Mouse (Mus musculus) kidney, adult 2 months (tissue): ENCODE results near the gene Draxin. TPM values are rescaled to one million over a fixed set of nuclear protein-coding genes. Genes with fewer than 3 reads are reported as not detected.

Experiments
- DNase-seq: peaks from one replicate; pipeline ENCODE4 v3.0.0; 2021
- H3K27ac ChIP-seq: fragments of 200-500 bp; 2 replicates; pipeline ENCODE4 v1.5.1; 2012; ENCODE audit warnings: low read depth, low read length, control low read depth, inconsistent platforms; ENCODE audit not compliant: insufficient read depth
- H3K27me3 ChIP-seq: fragments of 200-500 bp; replicated peaks from 2 replicates; pipeline ENCODE4 v1.6.1; 2012; ENCODE audit warnings: mild to moderate bottlenecking, moderate library complexity, low read length, inconsistent platforms; ENCODE audit not compliant: control insufficient read depth, insufficient read depth
- H3K36me3 ChIP-seq: fragments of 200-500 bp; 2 replicates; pipeline ENCODE4 v1.6.1; 2012; ENCODE audit warnings: mild to moderate bottlenecking, moderate library complexity, low read length, inconsistent platforms; ENCODE audit not compliant: control insufficient read depth, insufficient read depth
- H3K4me1 ChIP-seq: fragments of 200-500 bp; 2 replicates; pipeline ENCODE4 v1.6.1; 2011; ENCODE audit warnings: low read length; ENCODE audit not compliant: control insufficient read depth, insufficient read depth
- H3K4me3 ChIP-seq: fragments of 200-500 bp; 2 replicates; pipeline ENCODE4 v1.5.1; 2011; ENCODE audit warnings: mild to moderate bottlenecking, low read depth, low read length, control low read depth; ENCODE audit not compliant: insufficient read depth
- CTCF ChIP-seq: fragments of 200-500 bp; conservative IDR thresholded peaks from 2 replicates; pipeline ENCODE4 v1.5.1; 2011; ENCODE audit warnings: low read depth, mild to moderate bottlenecking, control low read depth, low read length, moderate library complexity, mixed read lengths; ENCODE audit not compliant: insufficient read depth, insufficient read length
- POLR2A ChIP-seq: fragments of 200-500 bp; IDR thresholded peaks from one replicate; pipeline ENCODE4 v1.6.1; 2011; ENCODE audit warnings: low read depth, low read length, control low read depth
- WGBS: fragments of 180-500 bp; shearing (Covaris S2); methylation state at CpG from one replicate; pipeline ENCODE4 v1.1.7; 2018; 5-methylcytosine and 5-hydroxymethylcytosine counted together
- polyA plus RNA-seq: library from polyadenylated mRNA; depleted of rRNA; stranded (reverse); fragments of >200 nt; gene quantifications from 2 replicates; pipeline ENCODE4 v1.2.3, GENCODE M21; 2012

The Draxin gene
- polyA plus RNA-seq, 1 experiment = 0.11 TPM

DNA sequence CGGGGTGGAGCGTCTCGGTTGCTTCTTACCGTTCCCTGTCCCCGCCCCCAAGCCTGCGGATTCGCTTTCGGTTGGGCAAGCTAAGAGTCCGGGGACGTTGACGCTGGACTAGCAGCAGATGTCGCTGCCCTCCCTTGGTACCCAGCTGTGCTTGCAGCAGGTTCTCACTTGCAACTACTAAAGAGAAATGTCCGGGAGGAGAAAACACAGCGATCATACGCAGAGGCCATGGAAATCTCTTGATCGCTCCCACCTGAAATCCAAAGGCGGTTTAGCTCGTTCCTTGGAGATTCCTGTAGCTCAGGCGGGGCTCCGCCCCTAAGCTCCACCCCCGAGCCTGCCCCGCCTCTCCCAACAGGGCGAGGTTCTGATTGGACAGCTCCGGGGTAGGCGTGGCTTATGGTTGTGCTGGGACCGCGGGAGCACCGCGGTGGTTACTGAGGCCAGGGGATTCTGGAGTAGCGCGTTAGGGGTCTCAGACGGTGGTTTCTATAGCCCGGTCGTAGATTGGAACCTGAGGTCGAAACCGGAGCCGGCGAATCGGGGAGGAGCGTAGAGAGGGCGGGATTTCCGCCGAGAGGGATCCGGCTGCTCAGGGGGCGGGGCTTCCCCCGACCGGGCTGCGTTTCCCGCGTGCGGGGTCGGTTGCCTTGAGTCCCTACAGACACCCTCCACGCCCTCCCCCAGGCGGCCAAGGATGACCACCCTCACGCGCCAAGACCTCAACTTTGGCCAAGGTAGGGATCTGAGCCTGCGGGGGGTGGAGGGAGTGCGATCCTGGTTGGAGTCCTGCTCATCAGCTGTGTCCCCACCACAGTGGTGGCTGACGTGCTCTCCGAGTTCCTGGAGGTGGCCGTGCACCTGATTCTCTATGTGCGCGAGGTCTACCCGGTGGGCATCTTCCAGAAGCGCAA, 9.9 kb upstream of the Draxin start:
- Histone ChIP-seq H3K4me1 (no peaks in the 10 kb centered on the region; the same call in 1 of the 2 replicates), H3K36me3 (no peaks in the 10 kb centered on the region), H3K27ac (peak overlapping the region; percentile 94), H3K27me3 (no peaks in the 10 kb centered on the region), H3K4me3 (peak overlapping the region; percentile 80)
- TF ChIP-seq POLR2A = peak; percentile 24
- TF ChIP-seq CTCF = peak; percentile 82
- DNase-seq = peak; percentile 97
- under 1% methylated on average over 65 of the region's 65 CpGs for WGBS

DNA sequence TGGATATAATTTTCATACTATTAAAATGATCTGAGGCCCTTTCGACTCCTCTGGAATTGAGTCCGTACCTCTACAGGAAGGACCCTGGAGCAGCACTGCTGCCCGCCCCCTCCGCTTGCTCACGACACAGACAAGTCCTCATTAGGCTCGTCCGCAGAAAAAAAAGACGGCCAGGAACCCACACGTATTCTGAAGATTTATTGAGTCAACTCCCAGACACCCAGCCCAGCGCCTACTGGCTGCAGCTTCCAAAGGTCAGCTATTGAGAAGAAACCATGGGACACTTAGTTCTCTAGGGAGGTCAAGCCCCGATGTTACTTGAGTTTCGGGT, 9.2 kb upstream of the Draxin start:
- no peak for DNase-seq
- Histone ChIP-seq H3K4me1 (no peaks in the 10 kb centered on the region; the same call in 1 of the 2 replicates), H3K36me3 (no peaks in the 10 kb centered on the region), H3K4me3 (peak overlapping the region; percentile 80), H3K27ac (peak overlapping the region; percentile 34; the same call in 1 of the 2 replicates), H3K27me3 (no peaks in the 10 kb centered on the region)
- TF ChIP-seq CTCF (no peak), POLR2A (no peak)
- WGBS = under 1% methylated on average over 12 of the region's 12 CpGs

DNA sequence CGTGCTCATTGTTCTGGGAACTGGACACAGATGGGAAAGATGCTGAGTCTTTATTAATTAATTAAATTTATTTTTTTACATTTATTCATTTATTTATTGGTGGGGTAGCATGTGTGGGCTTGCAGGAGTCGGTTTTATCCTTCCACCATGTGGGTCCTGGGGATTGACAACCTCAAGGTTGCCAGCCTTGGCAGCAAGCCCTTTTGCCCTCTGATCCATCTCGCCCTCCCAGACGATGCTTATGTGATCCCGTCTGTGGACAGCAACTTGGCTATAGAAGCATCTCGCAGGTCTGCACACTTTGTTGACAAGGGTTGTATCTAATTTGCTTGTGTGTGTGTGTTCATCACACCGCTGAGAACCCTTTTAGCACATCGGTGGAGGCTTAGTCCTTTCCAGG, 7.0 kb upstream of the Draxin start:
- no peak for DNase-seq
- 73% methylated on average over 8 of the region's 8 CpGs for WGBS

DNA sequence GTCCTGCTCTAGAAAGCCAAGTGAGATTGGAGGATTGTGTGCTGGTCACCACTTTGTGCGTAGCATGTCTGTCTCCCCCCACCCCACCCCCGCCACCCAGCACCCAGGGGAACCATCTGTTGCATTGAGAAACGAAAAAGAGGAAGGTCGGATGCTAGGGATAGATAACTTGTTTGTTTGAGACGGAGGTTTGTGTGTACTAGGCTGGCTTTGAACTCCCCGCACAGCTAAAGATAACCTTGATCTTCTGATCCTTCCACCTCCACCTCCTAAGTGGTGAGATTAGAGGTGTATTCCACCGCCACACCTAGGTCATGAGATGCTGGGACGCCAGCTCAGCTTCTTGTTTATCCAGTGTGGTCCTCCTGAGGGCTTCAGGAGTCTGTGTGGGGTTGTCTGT, 4.5 kb upstream of the Draxin start:
- H3K4me1 ChIP-seq = no peaks in the 10 kb centered on the region
- no peak for TF ChIP-seq CTCF
- no peak for TF ChIP-seq POLR2A
- DNase-seq = no peak
- no peak overlapping the region for H3K4me3 ChIP-seq
- WGBS = 90% methylated on average over 8 of the region's 8 CpGs
- H3K27me3 ChIP-seq = no peaks in the 10 kb centered on the region
- H3K27ac ChIP-seq = no peak overlapping the region
- H3K36me3 ChIP-seq = no peaks in the 10 kb centered on the region

More for the DNA sequence above, 7.0 kb upstream of the Draxin start:
- TF ChIP-seq CTCF (no peak), POLR2A (no peak)
- Histone ChIP-seq H3K36me3 (no peaks in the 10 kb centered on the region), H3K27ac (no peak overlapping the region), H3K4me3 (no peak overlapping the region), H3K27me3 (no peaks in the 10 kb centered on the region), H3K4me1 (no peaks in the 10 kb centered on the region; the same call in 1 of the 2 replicates)

DNA sequence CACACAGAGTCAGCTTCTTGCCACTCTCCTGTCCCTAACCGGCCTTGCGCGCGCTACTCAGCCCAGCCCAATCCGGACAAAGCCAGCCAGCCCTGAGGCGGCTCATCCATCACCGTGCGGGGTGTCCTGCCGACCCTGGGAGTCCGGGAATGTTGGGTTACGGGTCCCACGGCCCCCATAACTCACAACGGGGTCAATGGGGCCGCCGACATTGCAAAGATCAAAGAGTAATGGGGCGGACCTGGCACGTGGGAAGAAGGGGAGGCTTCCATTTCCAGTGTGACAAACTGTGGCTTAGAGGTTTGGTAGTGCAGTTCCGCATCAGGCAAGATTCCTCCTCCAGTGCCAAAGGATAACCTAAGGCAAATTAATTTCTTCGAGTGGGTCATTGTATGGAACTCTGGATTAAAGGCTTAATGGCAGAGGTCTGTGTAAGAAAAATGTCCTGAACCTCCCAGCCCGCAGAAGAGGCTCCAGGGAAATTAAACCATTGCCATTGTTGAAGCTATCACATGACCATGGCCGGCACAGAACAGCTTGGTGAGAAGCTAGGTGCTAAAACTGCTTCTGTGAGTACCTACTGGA, 1.1 kb upstream of the Draxin start:
- Histone ChIP-seq H3K27me3 (no peaks in the 10 kb centered on the region), H3K27ac (no peak overlapping the region), H3K36me3 (no peaks in the 10 kb centered on the region), H3K4me3 (no peak overlapping the region), H3K4me1 (no peaks in the 10 kb centered on the region)
- 3% methylated on average over 21 of the region's 21 CpGs for WGBS
- no peak for TF ChIP-seq POLR2A
- TF ChIP-seq CTCF = no peak
- DNase-seq = peak; percentile 20

DNA sequence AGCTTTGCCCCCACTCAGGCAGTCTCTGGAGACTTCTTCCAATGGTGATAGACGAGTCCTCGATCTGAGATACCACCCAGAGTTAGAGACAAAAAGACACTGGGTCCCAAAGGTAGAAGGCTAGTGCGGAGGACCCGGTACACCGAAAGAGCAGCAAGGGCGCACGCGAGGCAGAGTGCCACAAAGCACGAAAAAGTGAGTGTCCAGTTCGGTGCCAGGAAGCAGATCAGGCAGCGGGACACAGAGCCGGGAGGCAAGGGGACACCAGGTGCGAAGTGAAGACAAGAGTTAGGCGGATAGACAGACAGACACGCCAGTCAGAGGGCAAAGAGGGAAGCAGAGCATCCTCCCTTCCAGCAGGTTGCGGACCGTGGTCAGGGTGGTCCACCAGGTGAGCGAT, 365 bp downstream of the Draxin start, which contains the start of gene Mad2l2:
Mad2l2 (plus strand) TSS at position 252 of the 400 bp plus-strand sequence.
- no peak for TF ChIP-seq POLR2A
- TF ChIP-seq CTCF = no peak
- no peaks in the 10 kb centered on the region for H3K27me3 ChIP-seq
- H3K4me3 ChIP-seq = peak within 1 kb of the TSS; percentile 34; the same call in 1 of the 2 replicates
- no peaks in the 10 kb centered on the region for H3K36me3 ChIP-seq
- DNase-seq = no peak
- no peak within 1 kb of the TSS for H3K27ac ChIP-seq
- no peaks in the 10 kb centered on the region for H3K4me1 ChIP-seq
- 4% methylated on average over 18 of the region's 18 CpGs for WGBS

DNA sequence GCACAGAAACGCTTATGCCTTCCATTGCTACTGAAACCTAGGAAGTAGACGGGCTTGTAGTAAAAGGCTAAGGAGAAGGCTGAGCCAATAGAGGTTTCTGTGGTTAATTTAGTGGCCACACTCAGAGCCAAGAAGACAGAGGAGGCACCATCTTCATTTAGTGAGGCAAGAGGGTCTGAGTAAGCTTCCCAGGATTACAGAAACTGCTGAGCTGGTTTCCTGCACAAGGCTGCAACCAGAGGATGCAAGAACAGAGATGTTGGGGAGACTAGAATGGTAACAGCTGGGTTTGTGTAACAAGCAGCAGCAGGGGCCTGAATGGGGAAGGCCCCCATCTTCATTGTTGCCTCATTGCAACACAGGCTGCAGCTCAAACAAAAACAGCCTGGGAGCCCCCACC, 1.8 kb downstream of the Draxin start:
- Histone ChIP-seq H3K27me3 (no peaks in the 10 kb centered on the region), H3K4me1 (no peaks in the 10 kb centered on the region), H3K27ac (no peak overlapping the region), H3K36me3 (no peaks in the 10 kb centered on the region), H3K4me3 (no peak overlapping the region)
- WGBS = 69% methylated on average over 2 of the region's 2 CpGs
- no peak for TF ChIP-seq CTCF
- TF ChIP-seq POLR2A = no peak
- DNase-seq = no peak
